Mouse (Mus musculus): ENCODE measurements at regions not wholly inside any gene's neighbourhood (a gene's known extent, or its start where the extent isn't known, plus 50 kb on each side); places are given as distances from the start of the nearest gene placed in this dataset.

DNA sequence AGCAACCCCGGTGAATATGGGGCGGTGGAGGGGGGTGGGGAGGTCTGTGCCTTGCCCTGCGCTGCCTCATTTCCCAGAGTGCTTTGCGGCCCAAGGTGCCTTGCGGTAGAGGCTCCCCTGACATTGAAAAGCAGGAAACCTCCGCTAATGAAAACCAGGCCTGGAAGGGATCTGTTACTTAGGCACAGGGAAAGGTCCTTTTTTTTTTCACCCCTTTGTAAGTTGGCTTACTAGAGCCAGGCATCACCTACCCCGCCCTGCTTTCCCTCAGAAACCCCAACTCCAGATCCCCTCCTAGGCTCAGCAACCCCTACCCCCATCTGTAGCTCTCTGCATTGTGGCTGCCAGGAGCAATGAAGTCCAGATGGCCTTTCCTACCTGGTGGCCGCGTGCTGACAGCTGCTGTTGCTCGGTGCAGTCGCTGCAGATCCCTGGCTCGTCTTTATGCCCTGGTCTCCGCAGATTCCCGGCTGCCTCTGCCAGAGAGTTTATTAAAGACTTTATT is 353.4 kb downstream of the Ptpru start:
- ATAC-seq (no peak), DNase-seq (no peak)
- no peak overlapping the region for H3K4me2 ChIP-seq (ENCODE audit: low read depth)
- no peaks in the 10 kb centered on the region; the same call in 1 of the 2 replicates for H3K4me1 ChIP-seq (ENCODE audit: insufficient read depth)
- H3K36me3 ChIP-seq (ENCODE audit: insufficient read depth): no peaks in the 10 kb centered on the region
- WGBS: 34% methylated on average over 14 of the region's 14 CpGs
- no peaks in the 10 kb centered on the region for H3K27me3 ChIP-seq (ENCODE audit: insufficient read depth, low read length)
- H3K4me3 ChIP-seq (ENCODE audit: low read depth, low read length): no peak overlapping the region
- H3K27ac ChIP-seq (ENCODE audit: low read depth, low read length): no peak overlapping the region
- H3K9ac ChIP-seq: no peak overlapping the region
- H3K9me3 ChIP-seq (ENCODE audit: low read length): no peaks in the 10 kb centered on the region
- TF ChIP-seq CTCF (IDR thresholded peaks at IDR 0.05; ENCODE audit: low read depth): no peak

GRCm38 (mm10) chr4:131485126-131485825 is 352.8 kb downstream of the Ptpru start:
- Histone ChIP-seq H3K9me3 (ENCODE audit: low read length) (no peaks in the 10 kb centered on the region), H3K27me3 (ENCODE audit: insufficient read depth, low read length) (no peaks in the 10 kb centered on the region), H3K4me2 (ENCODE audit: low read depth) (no peak overlapping the region), H3K9ac (no peak overlapping the region), H3K4me1 (ENCODE audit: insufficient read depth) (no peaks in the 10 kb centered on the region; the same call in 1 of the 2 replicates), H3K4me3 (ENCODE audit: low read depth, low read length) (no peak overlapping the region), H3K27ac (ENCODE audit: low read depth, low read length) (no peak overlapping the region), H3K36me3 (ENCODE audit: insufficient read depth) (no peaks in the 10 kb centered on the region)
- WGBS: 56% methylated on average over 13 of the region's 13 CpGs
- TF ChIP-seq CTCF (IDR thresholded peaks at IDR 0.05; ENCODE audit: low read depth): no peak
- DNase-seq: no peak
- ATAC-seq: no peak

DNA sequence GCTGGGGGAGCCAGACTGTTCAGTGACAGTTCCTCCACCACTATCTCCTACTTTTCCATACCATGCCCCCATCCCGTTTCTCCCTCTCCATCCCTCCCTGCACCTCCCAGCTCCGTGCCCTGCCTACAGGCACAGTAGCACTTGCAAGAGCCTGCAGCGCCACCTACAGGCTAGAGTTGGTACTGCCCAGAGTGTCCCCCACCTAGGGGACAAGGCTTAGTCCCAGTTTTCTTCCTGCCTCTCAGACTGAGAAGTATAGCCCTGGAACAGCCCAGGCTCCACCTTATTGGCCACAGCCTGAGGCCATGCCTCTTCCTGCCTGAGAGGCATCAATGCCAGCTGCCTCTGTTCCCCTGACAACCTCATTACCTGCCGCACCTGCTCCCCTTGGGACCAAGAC is 351.3 kb downstream of the Ptpru start:
- no peak overlapping the region for H3K4me3 ChIP-seq (ENCODE audit: low read depth, low read length)
- WGBS: 10% methylated on average over 4 of the region's 4 CpGs
- no peaks in the 10 kb centered on the region for H3K27me3 ChIP-seq (ENCODE audit: insufficient read depth, low read length)
- no peaks in the 10 kb centered on the region for H3K36me3 ChIP-seq (ENCODE audit: insufficient read depth)
- H3K27ac ChIP-seq (ENCODE audit: low read depth, low read length): no peak overlapping the region
- no peak overlapping the region; the same call in 1 of the 2 replicates for H3K9ac ChIP-seq
- TF ChIP-seq CTCF (IDR thresholded peaks at IDR 0.05; ENCODE audit: low read depth): peak; percentile 99
- H3K4me2 ChIP-seq (ENCODE audit: low read depth): no peak overlapping the region
- ATAC-seq (peak; percentile 88), DNase-seq (peak; percentile 90)
- H3K9me3 ChIP-seq (ENCODE audit: low read length): no peaks in the 10 kb centered on the region
- no peaks in the 10 kb centered on the region; the same call in 1 of the 2 replicates for H3K4me1 ChIP-seq (ENCODE audit: insufficient read depth)

- H3K27ac ChIP-seq (ENCODE audit: low read depth, low read length): no peak overlapping the region
- H3K4me1 ChIP-seq (ENCODE audit: insufficient read depth): no peaks in the 10 kb centered on the region; the same call in 1 of the 2 replicates
- H3K27me3 ChIP-seq (ENCODE audit: insufficient read depth, low read length): no peaks in the 10 kb centered on the region
- no peaks in the 10 kb centered on the region for H3K9me3 ChIP-seq (ENCODE audit: low read length)
- H3K9ac ChIP-seq: no peak overlapping the region
- no peak for ATAC-seq
- no peak overlapping the region for H3K4me3 ChIP-seq (ENCODE audit: low read depth, low read length)
- no peak overlapping the region for H3K4me2 ChIP-seq (ENCODE audit: low read depth)
- no peak for TF ChIP-seq CTCF (IDR thresholded peaks at IDR 0.05; ENCODE audit: low read depth)
- 54% methylated on average over 6 of the region's 6 CpGs for WGBS
- no peak for DNase-seq
- H3K36me3 ChIP-seq (ENCODE audit: insufficient read depth): no peaks in the 10 kb centered on the region
Observed at GRCm38 (mm10) chr4:131488246-131488645, 349.8 kb downstream of the Ptpru start.

GRCm38 (mm10) chr4:131489056-131489455 is 349.0 kb downstream of the Ptpru start:
- H3K4me3 ChIP-seq (ENCODE audit: low read depth, low read length): no peak overlapping the region
- no peak overlapping the region for H3K4me2 ChIP-seq (ENCODE audit: low read depth)
- TF ChIP-seq CTCF (IDR thresholded peaks at IDR 0.05; ENCODE audit: low read depth): no peak
- no peaks in the 10 kb centered on the region for H3K36me3 ChIP-seq (ENCODE audit: insufficient read depth)
- WGBS: 74% methylated on average over 3 of the region's 3 CpGs
- DNase-seq (no peak), ATAC-seq (no peak)
- H3K9ac ChIP-seq: no peak overlapping the region
- H3K4me1 ChIP-seq (ENCODE audit: insufficient read depth): no peaks in the 10 kb centered on the region; the same call in 1 of the 2 replicates
- no peaks in the 10 kb centered on the region for H3K9me3 ChIP-seq (ENCODE audit: low read length)
- H3K27me3 ChIP-seq (ENCODE audit: insufficient read depth, low read length): no peaks in the 10 kb centered on the region
- H3K27ac ChIP-seq (ENCODE audit: low read depth, low read length): no peak overlapping the region

DNA sequence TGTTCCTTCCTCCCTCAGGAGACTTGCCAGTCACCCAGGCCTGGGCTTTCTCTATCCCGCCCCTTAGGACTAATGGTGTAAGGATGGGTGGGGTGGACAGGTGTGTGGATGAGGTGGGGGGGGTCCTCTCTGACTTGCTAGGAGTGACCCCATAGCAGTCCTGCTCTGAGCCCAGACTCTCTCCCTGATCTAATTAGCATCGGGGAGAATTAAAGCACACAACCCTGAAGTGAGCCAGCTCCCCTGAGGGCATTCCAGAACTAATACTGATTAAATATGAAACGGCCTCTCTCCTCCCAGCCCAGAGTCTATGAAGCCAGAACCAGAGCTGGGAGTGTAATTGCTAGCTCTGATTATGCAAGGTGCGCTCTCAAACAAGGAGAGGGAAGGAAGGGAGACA is 346.1 kb downstream of the Ptpru start:
- no peak overlapping the region for H3K27ac ChIP-seq (ENCODE audit: low read depth, low read length)
- no peak for DNase-seq
- H3K4me3 ChIP-seq (ENCODE audit: low read depth, low read length): no peak overlapping the region
- H3K27me3 ChIP-seq (ENCODE audit: insufficient read depth, low read length): no peaks in the 10 kb centered on the region
- TF ChIP-seq CTCF (IDR thresholded peaks at IDR 0.05; ENCODE audit: low read depth): no peak
- ATAC-seq: no peak
- H3K9ac ChIP-seq: no peak overlapping the region
- H3K4me2 ChIP-seq (ENCODE audit: low read depth): no peak overlapping the region
- peaks cover 4% of the 10 kb centered on the region for H3K4me1 ChIP-seq (ENCODE audit: insufficient read depth)
- 32% methylated on average over 4 of the region's 4 CpGs for WGBS
- no peaks in the 10 kb centered on the region for H3K9me3 ChIP-seq (ENCODE audit: low read length)
- no peaks in the 10 kb centered on the region for H3K36me3 ChIP-seq (ENCODE audit: insufficient read depth)

- H3K27ac ChIP-seq (ENCODE audit: low read depth, low read length): no peak overlapping the region
- DNase-seq (no peak), ATAC-seq (peak; percentile 49; the same call in 1 of the 2 replicates)
- H3K27me3 ChIP-seq (ENCODE audit: insufficient read depth, low read length): no peaks in the 10 kb centered on the region
- WGBS: 50% methylated on average over 4 of the region's 4 CpGs
- TF ChIP-seq CTCF (IDR thresholded peaks at IDR 0.05; ENCODE audit: low read depth): no peak
- H3K4me2 ChIP-seq (ENCODE audit: low read depth): no peak overlapping the region
- no peaks in the 10 kb centered on the region for H3K36me3 ChIP-seq (ENCODE audit: insufficient read depth)
- H3K4me1 ChIP-seq (ENCODE audit: insufficient read depth): peaks cover 4% of the 10 kb centered on the region
- H3K4me3 ChIP-seq (ENCODE audit: low read depth, low read length): no peak overlapping the region
- H3K9ac ChIP-seq: no peak overlapping the region
- H3K9me3 ChIP-seq (ENCODE audit: low read length): no peaks in the 10 kb centered on the region
Observed at GRCm38 (mm10) chr4:131493726-131494125, 344.4 kb downstream of the Ptpru start.

Data from forebrain, postnatal 0 days (tissue).